Mouse (Mus musculus) intestine, postnatal 0 days (tissue): Measurements from ENCODE around the gene Fgfr2. TPM values are rescaled to one million over a fixed set of nuclear protein-coding genes. Genes with fewer than 3 reads are reported as not detected.
A peak's percentile ranks its signal among the peaks of the same experiment; 100 is the strongest.
"Not testable (repeated sequence)": the region's sequence is repeated elsewhere in the genome, so short reads cannot be mapped to it uniquely, and the experiment has no call there.

ENCODE experiments used
- ATAC-seq: fragments of 200-750 bp; cut with Nextera tagmentation; 2 replicates; pipeline ENCODE4 v1.8.0; 2017; ENCODE audit warnings: mild to moderate bottlenecking, moderate TSS enrichment, moderate library complexity
- H3K27ac ChIP-seq: fragments of 300-500 bp; sonication (generic); 2 replicates; pipeline ENCODE4 v1.5.1; 2014; ENCODE audit warnings: mild to moderate bottlenecking, low read depth, low read length, moderate library complexity
- H3K27me3 ChIP-seq: fragments of 300-500 bp; sonication (generic); replicated peaks from 2 replicates; pipeline ENCODE4 v1.6.1; 2014; ENCODE audit warnings: low read length, mixed read lengths; ENCODE audit not compliant: control insufficient read depth, insufficient read depth
- H3K36me3 ChIP-seq: fragments of 300-500 bp; sonication (generic); 2 replicates; pipeline ENCODE4 v1.6.1; 2014; ENCODE audit warnings: mild to moderate bottlenecking, moderate library complexity; ENCODE audit not compliant: control insufficient read depth, insufficient read depth
- H3K4me1 ChIP-seq: fragments of 300-500 bp; sonication (generic); replicated peaks from 2 replicates; pipeline ENCODE4 v1.6.1; 2014; ENCODE audit warnings: antibody characterized with exemption, low read length, mixed read lengths; ENCODE audit not compliant: control insufficient read depth, insufficient read depth
- H3K4me2 ChIP-seq: fragments of 300-500 bp; sonication (generic); replicated peaks from 2 replicates; pipeline ENCODE4 v1.6.1; 2014; ENCODE audit warnings: low read depth, mild to moderate bottlenecking, moderate library complexity
- H3K4me3 ChIP-seq: fragments of 300-500 bp; sonication (generic); 2 replicates; pipeline ENCODE4 v1.5.1; 2014; ENCODE audit warnings: low read depth, low read length
- H3K9ac ChIP-seq: fragments of 300-500 bp; sonication (generic); 2 replicates; pipeline ENCODE4 v1.6.1; 2014; ENCODE audit warnings: mild to moderate bottlenecking, low read depth, low read length
- H3K9me3 ChIP-seq: fragments of 300-500 bp; sonication (generic); 2 replicates; pipeline ENCODE4 v1.6.1; 2016; ENCODE audit warnings: mixed run types; ENCODE audit not compliant: control insufficient read depth
- CTCF ChIP-seq: sonication (generic); IDR thresholded peaks from 2 replicates; pipeline ENCODE4 v1.5.1; 2016; ENCODE audit warnings: low read depth, mild to moderate bottlenecking, control low read depth, antibody characterized with exemption, moderate library complexity
- WGBS: fragments of 180-500 bp; shearing (Covaris S2); extraction: QIAGEN DNeasy Blood & Tissue Kit; methylation state at CpG from one replicate; pipeline ENCODE4 v1.1.7; 2014; 5-methylcytosine and 5-hydroxymethylcytosine counted together
- polyA plus RNA-seq: library from polyadenylated mRNA; unstranded; fragments of >200 nt; fragmentation: Nextera tagmentation; extraction: Ambion mirVana; gene quantifications from 2 replicates; pipeline ENCODE4 v1.2.1, GENCODE M21; 2015

The Fgfr2 gene
- polyA plus RNA-seq, 1 experiment from 2014 or later = 29.5 TPM

- no peak overlapping the region for H3K4me2 ChIP-seq
- H3K4me3 ChIP-seq = no peak overlapping the region
- H3K9me3 ChIP-seq = no peaks in the 10 kb centered on the region
- no peak overlapping the region for H3K9ac ChIP-seq
- H3K4me1 ChIP-seq = 0 out of 2 replicates have a peak, but pooled peaks cover under 1% of the 10 kb centered on the region
- no peak for ATAC-seq
- no peaks in the 10 kb centered on the region for H3K36me3 ChIP-seq
- H3K27ac ChIP-seq = no peak overlapping the region
- H3K27me3 ChIP-seq = no peaks in the 10 kb centered on the region
- no peak for TF ChIP-seq CTCF
Observed at GRCm38 (mm10) chr7:131417605-131418004, 1705.5 kb downstream of the Fgfr2 start.

- not testable (repeated sequence) for H3K9ac ChIP-seq, H3K4me3 ChIP-seq, H3K27ac ChIP-seq, ATAC-seq, H3K4me1 ChIP-seq, H3K9me3 ChIP-seq, H3K27me3 ChIP-seq, H3K36me3 ChIP-seq, H3K4me2 ChIP-seq
Observed at GRCm38 (mm10) chr7:131416742-131417141, 1706.4 kb downstream of the Fgfr2 start.

- Histone ChIP-seq H3K4me1 (0 out of 2 replicates have a peak, but pooled peaks cover 6% of the 10 kb centered on the region), H3K4me2 (peak overlapping the region; percentile 91), H3K36me3 (no peaks in the 10 kb centered on the region), H3K9me3 (no peaks in the 10 kb centered on the region), H3K4me3 (no peak overlapping the region), H3K27ac (no peak overlapping the region), H3K9ac (no peak overlapping the region), H3K27me3 (no peaks in the 10 kb centered on the region)
- no peak for TF ChIP-seq CTCF
- ATAC-seq = no peak
- 22% methylated on average over 2 of the region's 2 CpGs for WGBS
Observed at GRCm38 (mm10) chr7:131411941-131412270, 1711.2 kb downstream of the Fgfr2 start.

- Histone ChIP-seq H3K27ac (peak overlapping the region; percentile 30; the same call in 1 of the 2 replicates), H3K4me2 (peak overlapping the region; percentile 91), H3K9me3 (no peaks in the 10 kb centered on the region), H3K4me3 (peak overlapping the region; percentile 92), H3K9ac (no peak overlapping the region), H3K36me3 (no peaks in the 10 kb centered on the region), H3K4me1 (0 out of 2 replicates have a peak, but pooled peaks cover 6% of the 10 kb centered on the region), H3K27me3 (no peaks in the 10 kb centered on the region)
- WGBS = 9% methylated on average over 10 of the region's 10 CpGs
- no peak for TF ChIP-seq CTCF
- no peak for ATAC-seq
Observed at GRCm38 (mm10) chr7:131411221-131411940, 1711.8 kb downstream of the Fgfr2 start.

GRCm38 (mm10) chr7:131410416-131411058, 1712.6 kb downstream of the Fgfr2 start, which contains the start of the genes Ikzf5 and Acadsb:
Ikzf5 (minus strand) TSS chr7:131410521.
Acadsb (plus strand) TSS chr7:131410601.
- Histone ChIP-seq H3K27ac (peak within 1 kb of the TSS; percentile 77), H3K9me3 (no peaks in the 10 kb centered on the region), H3K9ac (peak within 1 kb of the TSS; percentile 96), H3K36me3 (no peaks in the 10 kb centered on the region), H3K27me3 (no peaks in the 10 kb centered on the region), H3K4me1 (0 out of 2 replicates have a peak, but pooled peaks cover 6% of the 10 kb centered on the region), H3K4me2 (peak within 1 kb of the TSS; percentile 91), H3K4me3 (peak within 1 kb of the TSS; percentile 92)
- peak; percentile 99 for ATAC-seq
- under 1% methylated on average over 42 of the region's 42 CpGs for WGBS
- no peak for TF ChIP-seq CTCF

GRCm38 (mm10) chr7:131409988-131410385, 1713.2 kb downstream of the Fgfr2 start:
- no peaks in the 10 kb centered on the region for H3K27me3 ChIP-seq
- peak overlapping the region; percentile 92 for H3K4me3 ChIP-seq
- TF ChIP-seq CTCF = peak; percentile 21
- peak overlapping the region; percentile 91 for H3K4me2 ChIP-seq
- peak overlapping the region; percentile 77 for H3K27ac ChIP-seq
- H3K9me3 ChIP-seq = no peaks in the 10 kb centered on the region
- ATAC-seq = peak; percentile 46
- peak overlapping the region; percentile 96 for H3K9ac ChIP-seq
- WGBS = under 1% methylated on average over 37 of the region's 38 CpGs
- 0 out of 2 replicates have a peak, but pooled peaks cover 6% of the 10 kb centered on the region for H3K4me1 ChIP-seq
- H3K36me3 ChIP-seq = no peaks in the 10 kb centered on the region
